Mouse (Mus musculus) adrenal gland, postnatal 25 days (tissue): ENCODE results near the gene Iqsec3. TPM values are rescaled to one million over a fixed set of nuclear protein-coding genes. Genes with fewer than 3 reads are reported as not detected.

Experiments
- microRNA-seq, 2 experiments: library from miRNA; unstranded; fragments of <30 nt; microRNA quantifications; one replicate each; pipeline ENCODE4 v1.2.0; 2021
- total RNA-seq: library from RNA; stranded (reverse); gene quantifications from 2 replicates; pipeline ENCODE4 v1.2.3, GENCODE M21; 2021

Gene Iqsec3
- total RNA-seq, 1 experiment from 2014 or later, result 4.7 TPM

Small RNA genes lying within 50 kb of the gene (microRNA-seq; reads per million reads assigned to microRNA genes)
- 0 reads per million in 2 experiments for gene Gm24855

Other genes with a start within 250 kb of the Iqsec3 start
- 1.4 and 2.2 TPM in 2 replicates for gene Usp18, start 227.8 kb downstream of the Iqsec3 start, total RNA-seq
- gene Slc6a13, start 173.5 kb downstream of the Iqsec3 start, total RNA-seq, result 1.4 and 2.3 TPM in 2 replicates
- gene Slc6a12, start 130.6 kb downstream of the Iqsec3 start, total RNA-seq, result 0.36 and 1.1 TPM in 2 replicates
- gene A2m, start 161.7 kb upstream of the Iqsec3 start, total RNA-seq, result 3.7 and 4.6 TPM in 2 replicates